ENCODE assay signal across 8 mouse cellular contexts in genomic region chr3:41599806-41600589, GRCm38 (mm10). TPM values are rescaled to one million over a fixed set of nuclear protein-coding genes. Genes with fewer than 3 reads are reported as not detected.
DNase-seq lines count a peak whose midpoint lies in the region; ATAC-seq lines count a peak whose summit lies in the region.

No protein-coding gene starts in this region.

- WGBS in neural tube, embryonic 11.5 days: 86% methylated on average over 14 of the region's 14 CpGs
- 76% methylated on average over 14 of the region's 14 CpGs for WGBS in neural tube, embryonic 15.5 days

- H3K36me3 ChIP-seq in neural tube, embryonic 11.5 days (ENCODE audit: control insufficient read depth, insufficient read depth, low read length): peaks cover under 1% of the 10 kb centered on the region; the same call in 1 of the 2 replicates
- peaks cover 20% of the 10 kb centered on the region for H3K36me3 ChIP-seq in neural tube, embryonic 15.5 days

- ATAC-seq in neural tube, embryonic 11.5 days (ENCODE audit: insufficient read depth, low FRiP score, low TSS enrichment): no peak; the same call in 1 of the 2 replicates
- ATAC-seq in neural tube, embryonic 15.5 days (ENCODE audit: low FRiP score): no peak

- H3K4me2 ChIP-seq in neural tube, embryonic 11.5 days (ENCODE audit: low read depth): no peak overlapping the region
- no peak overlapping the region for H3K4me2 ChIP-seq in neural tube, embryonic 15.5 days

- H3K9me3 ChIP-seq in neural tube, embryonic 11.5 days (ENCODE audit: control insufficient read depth, low read length): no peaks in the 10 kb centered on the region
- no peaks in the 10 kb centered on the region for H3K9me3 ChIP-seq in neural tube, embryonic 15.5 days (replicated peaks)

- H3K27me3 ChIP-seq in neural tube, embryonic 11.5 days (ENCODE audit: control insufficient read depth, insufficient read depth, low read length): no peaks in the 10 kb centered on the region
- H3K27me3 ChIP-seq in neural tube, embryonic 15.5 days (replicated peaks): no peaks in the 10 kb centered on the region

- no peak overlapping the region for H3K9ac ChIP-seq in neural tube, embryonic 11.5 days (ENCODE audit: low read length)
- no peak overlapping the region for H3K9ac ChIP-seq in neural tube, embryonic 15.5 days (replicated peaks)

- H3K27ac ChIP-seq in neural tube, embryonic 11.5 days (ENCODE audit: low read depth, low read length): no peak overlapping the region
- no peak overlapping the region for H3K27ac ChIP-seq in neural tube, embryonic 15.5 days (replicated peaks)

- no peak overlapping the region for H3K4me3 ChIP-seq in neural tube, embryonic 11.5 days (ENCODE audit: low read depth, low read length)
- no peak overlapping the region for H3K4me3 ChIP-seq in neural tube, embryonic 15.5 days (replicated peaks)

- no peaks in the 10 kb centered on the region for H3K4me1 ChIP-seq in neural tube, embryonic 11.5 days (ENCODE audit: control insufficient read depth, insufficient read depth, low read length)
- H3K4me1 ChIP-seq in neural tube, embryonic 15.5 days: peaks cover 27% of the 10 kb centered on the region

- DNase-seq in neural tube, embryonic 11.5 days (ENCODE audit: low spot score): peak; percentile 60
- peak; percentile 55 for DNase-seq in adrenal gland, adult 2 months
- peak; percentile 59 for DNase-seq in embryo, embryonic 11 days
- DNase-seq in heart, adult 8-10 months (ENCODE audit: low spot score): peak; percentile 71
- DNase-seq in kidney, adult 11 months: peak; percentile 73
- peak; percentile 70 for DNase-seq in lung, postnatal 10 days
- DNase-seq in spleen, postnatal 36 days (ENCODE audit: low spot score in 2 of 2): peak; percentile 42 to 43

RNA-seq across cellular contexts. Expression of gene Jade1, which starts 44.5 kb away (rescaled TPM):
- 14.0 and 15.6 TPM in 2 replicates for polyA plus RNA-seq in neural tube, embryonic 11.5 days (2014; fragmentation: Nextera tagmentation; extraction: Ambion mirVana)
- 15.2 and 15.6 TPM in 2 replicates for polyA plus RNA-seq in neural tube, embryonic 15.5 days (2015; fragmentation: Nextera tagmentation; extraction: Ambion mirVana)
- total RNA-seq in adrenal gland, adult 2 months (2021): 10 to 100 TPM; 33.2 to 58.2 TPM
- polyA plus RNA-seq in adrenal gland, adult 2 months (2012; rRNA removed): 21.4 and 64.9 TPM in 2 replicates
- total RNA-seq in heart, adult 8-10 months (2022): 10 to 100 TPM; 26.5 to 40.1 (median 28.9) TPM
